Mouse (Mus musculus) heart, postnatal 25 days (tissue): ENCODE data around the gene Rell1. TPM values are rescaled to one million over a fixed set of nuclear protein-coding genes. Genes with fewer than 3 reads are reported as not detected.

Experiments used
- total RNA-seq, 2 experiments: library from RNA; stranded (reverse); gene quantifications; 2 replicates each; pipeline ENCODE4 v1.2.3; 2021

The Rell1 gene
- total RNA-seq, 2 experiments from 2014 or later: 8.7 to 11.7 TPM

Other genes with a start within 250 kb of the Rell1 start
- gene 0610040J01Rik, start 156.5 kb downstream of the Rell1 start, total RNA-seq: 1 to 10 TPM; 2.1 TPM
- 1 to 10 TPM; 5.7 to 6.8 TPM for gene Pgm2, start 124.1 kb upstream of the Rell1 start, total RNA-seq
- 10 to 100 TPM; 17.0 to 20.2 TPM for gene Tbc1d1, start 187.4 kb upstream of the Rell1 start, total RNA-seq